ENCODE assay signal across 23 mouse cellular contexts in genomic region chr1:82804059-82804458, GRCm38 (mm10). TPM values are rescaled to one million over a fixed set of nuclear protein-coding genes. Genes with fewer than 3 reads are reported as not detected.
"Had no signal": no experiment of that assay in that cellular context is flagged by ENCODE, and none has a peak within 500 bp of the region (broad histone marks: within the 10 kb centered on the region; RNA-seq: fewer than 3 reads in every experiment).

No protein-coding gene starts in this region.

- H3K4me2 ChIP-seq: intestine, embryonic 15.5 days; limb, embryonic 13.5 days; neural tube, embryonic 15.5 days had no signal

- H3K4me1 ChIP-seq: intestine, embryonic 15.5 days; midbrain, embryonic 10.5 days had no signal

- H3K4me3 ChIP-seq: intestine, embryonic 15.5 days; limb, embryonic 13.5 days; midbrain, embryonic 10.5 days; myocyte; neural tube, embryonic 15.5 days had no signal

- DNase-seq: kidney, adult 18-20 months; layer of hippocampus, adult 9-11 months; layer of hippocampus, postnatal 36 days; lung, adult 18-20 months; lung, postnatal 36 days; midbrain, embryonic 14.5 days; right cerebral cortex, adult 18-20 months; right cerebral cortex, postnatal 4 days; spleen, adult 18-20 months; thymus, adult 18-20 months had no signal

- H3K27me3 ChIP-seq: intestine, embryonic 15.5 days; limb, embryonic 13.5 days; neural tube, embryonic 15.5 days had no signal

- H3K36me3 ChIP-seq: intestine, embryonic 15.5 days; limb, embryonic 13.5 days; midbrain, embryonic 10.5 days; neural tube, embryonic 15.5 days had no signal

- H3K27ac ChIP-seq: intestine, embryonic 15.5 days; limb, embryonic 13.5 days; midbrain, embryonic 10.5 days; neural tube, embryonic 15.5 days had no signal

- H3K9ac ChIP-seq: intestine, embryonic 15.5 days; limb, embryonic 13.5 days; neural tube, embryonic 15.5 days had no signal

- H3K9me3 ChIP-seq: intestine, embryonic 15.5 days; limb, embryonic 13.5 days; midbrain, embryonic 10.5 days; neural tube, embryonic 15.5 days had no signal

RNA-seq across cellular contexts. Expression of gene Gm47791, which starts 33.0 kb away (rescaled TPM):
- total RNA-seq: layer of hippocampus, adult 18-20 months; layer of hippocampus, postnatal 36 days; left cerebral cortex, adult 8-10 months; left cerebral cortex, postnatal 36 days; megakaryocyte, adult 5-6 weeks had no signal
- polyA plus RNA-seq: intestine, embryonic 15.5 days; kidney, embryonic 16.5 days; limb, embryonic 13.5 days; lung, embryonic 16.5 days; midbrain, embryonic 10.5 days; midbrain, embryonic 14.5 days; myocyte; neural tube, embryonic 11.5 days; neural tube, embryonic 15.5 days; stomach, embryonic 14.5 days had no signal

RNA-seq across cellular contexts. Expression of gene Tm4sf20, which starts 35.8 kb away (rescaled TPM):
- total RNA-seq: layer of hippocampus, adult 18-20 months; layer of hippocampus, postnatal 36 days; left cerebral cortex, adult 8-10 months; left cerebral cortex, postnatal 36 days; megakaryocyte, adult 5-6 weeks had no signal
- polyA plus RNA-seq: lung, embryonic 16.5 days; midbrain, embryonic 10.5 days; myocyte; neural tube, embryonic 15.5 days had no signal
